ENCODE assay signal across 16 mouse cellular contexts in genomic region chrX:99152566-99153265, GRCm38 (mm10). TPM values are rescaled to one million over a fixed set of nuclear protein-coding genes. Genes with fewer than 3 reads are reported as not detected.
DNase-seq lines count a peak whose midpoint lies in the region; ATAC-seq and TF ChIP-seq lines count a peak whose summit lies in the region.
"Had no signal": no experiment of that assay in that cellular context is flagged by ENCODE, and none has a peak within 500 bp of the region (broad histone marks: within the 10 kb centered on the region; RNA-seq: fewer than 3 reads in every experiment).

No protein-coding gene starts in this region.

- no peaks in the 10 kb centered on the region for H3K36me3 ChIP-seq in liver, embryonic 16.5 days (ENCODE audit: control insufficient read depth, insufficient read depth)
- H3K36me3 ChIP-seq in liver, postnatal 0 days (replicated peaks; ENCODE audit: insufficient read depth, low read length) = no peaks in the 10 kb centered on the region
- H3K36me3 ChIP-seq in forebrain, embryonic 11.5 days (ENCODE audit: control insufficient read depth, insufficient read depth, low read length) = no peaks in the 10 kb centered on the region
- peaks cover 9% of the 10 kb centered on the region for H3K36me3 ChIP-seq in small intestine, adult 2 months (ENCODE audit: control insufficient read depth, insufficient read depth, low read length)
- H3K36me3 ChIP-seq in intestine, embryonic 16.5 days (ENCODE audit: control insufficient read depth, insufficient read depth, low read length) = no peaks in the 10 kb centered on the region

- DNase-seq in liver, postnatal 0 days = no peak
- DNase-seq in forebrain, embryonic 11.5 days (ENCODE audit: low spot score) = no peak
- no peak for DNase-seq in spleen, postnatal 14 days (ENCODE audit: low spot score in 2 of 2)
- DNase-seq: adrenal gland, adult 8-10 months; cerebellum, adult 8-10 months; kidney, adult 9 months; left cerebral cortex, postnatal 4 days; right cerebral cortex, adult 18-20 months had no signal

- H3K4me1 ChIP-seq in liver, embryonic 16.5 days (ENCODE audit: control insufficient read depth, low read depth, low read length) = no peaks in the 10 kb centered on the region; the same call in 1 of the 2 replicates
- peaks cover 5% of the 10 kb centered on the region; the same call in 1 of the 2 replicates for H3K4me1 ChIP-seq in liver, postnatal 0 days (ENCODE audit: insufficient read depth)
- H3K4me1 ChIP-seq in forebrain, embryonic 11.5 days (replicated peaks; ENCODE audit: control insufficient read depth, insufficient read depth, low read length) = peaks cover 16% of the 10 kb centered on the region
- peaks cover 35% of the 10 kb centered on the region for H3K4me1 ChIP-seq in small intestine, adult 2 months (ENCODE audit: control insufficient read depth, insufficient read depth, insufficient read length, low read length)
- H3K4me1 ChIP-seq in intestine, embryonic 16.5 days (ENCODE audit: control insufficient read depth, insufficient read depth, low read length) = peaks cover 19% of the 10 kb centered on the region

- WGBS in liver, embryonic 16.5 days (ENCODE audit: insufficient replicate concordance) = 43% methylated on average over 9 of the region's 9 CpGs
- WGBS in liver, postnatal 0 days (ENCODE audit: insufficient replicate concordance) = 44% methylated on average over 9 of the region's 9 CpGs
- WGBS in forebrain, embryonic 11.5 days = 15% methylated on average over 9 of the region's 9 CpGs
- WGBS in small intestine, adult 2 months = 52% methylated on average over 9 of the region's 9 CpGs
- 34% methylated on average over 9 of the region's 9 CpGs for WGBS in intestine, embryonic 16.5 days

- no peak overlapping the region for H3K4me3 ChIP-seq in liver, embryonic 16.5 days (ENCODE audit: low read depth, low read length)
- H3K4me3 ChIP-seq in liver, postnatal 0 days (ENCODE audit: low read depth, low read length) = no peak overlapping the region
- H3K4me3 ChIP-seq in forebrain, embryonic 11.5 days (ENCODE audit: low read depth, low read length) = no peak overlapping the region
- no peak overlapping the region for H3K4me3 ChIP-seq in small intestine, adult 2 months (ENCODE audit: low read depth, low read length)
- no peak overlapping the region for H3K4me3 ChIP-seq in intestine, embryonic 16.5 days (ENCODE audit: low read length)
- H3K4me3 ChIP-seq: heart, embryonic 13.5 days had no signal

- peak; percentile 33; the same call in 1 of the 2 replicates for ATAC-seq in liver, embryonic 16.5 days (ENCODE audit: low read depth)
- no peak for ATAC-seq in liver, postnatal 0 days
- peak; percentile 64 for ATAC-seq in forebrain, embryonic 11.5 days (replicated peaks; ENCODE audit: low FRiP score)
- ATAC-seq in megakaryocyte progenitor cell, adult 5-6 weeks (replicated peaks; ENCODE audit: poor library complexity) = peak; percentile 22; the same call in 1 of the 2 replicates
- ATAC-seq in erythroblast, adult 5-6 weeks (replicated peaks; ENCODE audit: low FRiP score, poor library complexity, severe bottlenecking) = no peak
- ATAC-seq in intestine, embryonic 16.5 days = no peak
- ATAC-seq: CD4-positive, CD25-positive, alpha-beta regulatory T cell, adult 4 months had no signal

- no peaks in the 10 kb centered on the region for H3K27me3 ChIP-seq in liver, embryonic 16.5 days (ENCODE audit: control insufficient read depth, insufficient read depth, low read depth, low read length)
- no peaks in the 10 kb centered on the region for H3K27me3 ChIP-seq in liver, postnatal 0 days (ENCODE audit: insufficient read depth, low read length)
- H3K27me3 ChIP-seq in forebrain, embryonic 11.5 days (ENCODE audit: control insufficient read depth, insufficient read depth, low read length) = peaks cover 9% of the 10 kb centered on the region; the same call in 1 of the 2 replicates
- H3K27me3 ChIP-seq in small intestine, adult 2 months (ENCODE audit: control insufficient read depth, insufficient read depth, low read length) = no peaks in the 10 kb centered on the region
- H3K27me3 ChIP-seq in intestine, embryonic 16.5 days (replicated peaks; ENCODE audit: control insufficient read depth, insufficient read depth, low read length) = peaks cover 8% of the 10 kb centered on the region; the same call in 1 of the 2 replicates

- TF ChIP-seq CTCF in liver, postnatal 0 days (IDR thresholded peaks at IDR 0.05; ENCODE audit: low read depth) = no peak
- no peak for TF ChIP-seq CTCF in small intestine, adult 2 months (IDR thresholded peaks at IDR 0.05; ENCODE audit: extremely low read depth, insufficient read length, insufficient replicate concordance, low read depth, low read length)

- H3K9me3 ChIP-seq in liver, embryonic 16.5 days (replicated peaks; ENCODE audit: control insufficient read depth, low read length) = no peaks in the 10 kb centered on the region
- no peaks in the 10 kb centered on the region for H3K9me3 ChIP-seq in liver, postnatal 0 days (ENCODE audit: low read length)
- H3K9me3 ChIP-seq in forebrain, embryonic 11.5 days (ENCODE audit: control insufficient read depth, low read length) = no peaks in the 10 kb centered on the region
- no peaks in the 10 kb centered on the region for H3K9me3 ChIP-seq in intestine, embryonic 16.5 days (ENCODE audit: control insufficient read depth, low read length)
- H3K9me3 ChIP-seq: heart, embryonic 13.5 days had no signal

- H3K4me2 ChIP-seq in liver, embryonic 16.5 days (ENCODE audit: low read depth, low read length) = no peak overlapping the region
- H3K4me2 ChIP-seq in liver, postnatal 0 days (ENCODE audit: low read depth, low read length) = no peak overlapping the region
- no peak overlapping the region for H3K4me2 ChIP-seq in forebrain, embryonic 11.5 days (ENCODE audit: low read depth, low read length, severe bottlenecking)
- H3K4me2 ChIP-seq in intestine, embryonic 16.5 days (ENCODE audit: low read depth, low read length) = no peak overlapping the region
- H3K4me2 ChIP-seq: heart, embryonic 13.5 days had no signal

- H3K27ac ChIP-seq in liver, embryonic 16.5 days (ENCODE audit: low read length) = no peak overlapping the region
- H3K27ac ChIP-seq in liver, postnatal 0 days (ENCODE audit: low read depth) = no peak overlapping the region
- peak overlapping the region; percentile 59 for H3K27ac ChIP-seq in forebrain, embryonic 11.5 days (ENCODE audit: low read depth, low read length)
- H3K27ac ChIP-seq in small intestine, adult 2 months (ENCODE audit: insufficient read depth, low read depth, low read length) = peak overlapping the region; percentile 27; the same call in 1 of the 2 replicates
- H3K27ac ChIP-seq in intestine, embryonic 16.5 days (ENCODE audit: low read length) = no peak overlapping the region
- H3K27ac ChIP-seq: heart, embryonic 13.5 days; stomach, postnatal 0 days had no signal

- TF ChIP-seq POLR2A in small intestine, adult 2 months (IDR thresholded peaks at IDR 0.05; ENCODE audit: low read depth, low read length) = no peak

- TF ChIP-seq EP300 in liver, postnatal 0 days (IDR thresholded peaks at IDR 0.05; ENCODE audit: low read depth) = no peak

- no peak overlapping the region for H3K9ac ChIP-seq in liver, embryonic 16.5 days (ENCODE audit: low read depth, low read length)
- no peak overlapping the region for H3K9ac ChIP-seq in liver, postnatal 0 days (replicated peaks)
- no peak overlapping the region for H3K9ac ChIP-seq in forebrain, embryonic 11.5 days (ENCODE audit: low read length)
- no peak overlapping the region for H3K9ac ChIP-seq in intestine, embryonic 16.5 days (ENCODE audit: low read depth, low read length)
- H3K9ac ChIP-seq: heart, embryonic 13.5 days had no signal

RNA-seq across cellular contexts. Expression of gene Efnb1, which starts 16.8 kb away (rescaled TPM):
- 3.4 and 4.2 TPM in 2 replicates for polyA plus RNA-seq in liver, embryonic 16.5 days (2015; fragmentation: Nextera tagmentation; extraction: Ambion mirVana)
- 4.9 and 6.5 TPM in 2 replicates for polyA plus RNA-seq in liver, postnatal 0 days (2015; fragmentation: Nextera tagmentation; extraction: Ambion mirVana)
- 115 and 116 TPM in 2 replicates for polyA plus RNA-seq in forebrain, embryonic 11.5 days (2014; fragmentation: Nextera tagmentation; extraction: Ambion mirVana)
- 1.0 and 1.2 TPM in 2 replicates for total RNA-seq in megakaryocyte progenitor cell, adult 5-6 weeks (2015)
- total RNA-seq in megakaryocyte progenitor cell, adult 5-6 weeks (2017) = 0.98 and 1.00 TPM in 2 replicates
- 26.2 and 86.8 TPM in 2 replicates for polyA plus RNA-seq in small intestine, adult 2 months (2012; rRNA removed)
- total RNA-seq in erythroblast, adult 5-6 weeks (2015; ENCODE audit: low replicate concordance) = 0.21 TPM in 1 of 2 replicates, not detected in the other
- 0.28 TPM in 1 of 2 replicates, not detected in the other for total RNA-seq in erythroblast, adult 5-6 weeks (2017; ENCODE audit: low replicate concordance)
- polyA plus RNA-seq in intestine, embryonic 16.5 days (2015; fragmentation: Nextera tagmentation; extraction: Ambion mirVana) = 18.3 and 19.4 TPM in 2 replicates

Comparison
In these comparisons a context has a peak if more than half of its experiments do, and no peak if none do; other contexts are left out.
1. ATAC-seq: peak in liver, embryonic 16.5 days (single experiment), forebrain, embryonic 11.5 days (single experiment) and megakaryocyte progenitor cell, adult 5-6 weeks (single experiment); none in liver, postnatal 0 days (single experiment), erythroblast, adult 5-6 weeks (single experiment) and intestine, embryonic 16.5 days (single experiment).
2. H3K27ac ChIP-seq: peak in forebrain, embryonic 11.5 days (single experiment) and small intestine, adult 2 months (single experiment); none in liver, embryonic 16.5 days (single experiment), liver, postnatal 0 days (single experiment) and intestine, embryonic 16.5 days (single experiment).